Mouse (Mus musculus): ENCODE results near the gene Atmin.

DNA sequence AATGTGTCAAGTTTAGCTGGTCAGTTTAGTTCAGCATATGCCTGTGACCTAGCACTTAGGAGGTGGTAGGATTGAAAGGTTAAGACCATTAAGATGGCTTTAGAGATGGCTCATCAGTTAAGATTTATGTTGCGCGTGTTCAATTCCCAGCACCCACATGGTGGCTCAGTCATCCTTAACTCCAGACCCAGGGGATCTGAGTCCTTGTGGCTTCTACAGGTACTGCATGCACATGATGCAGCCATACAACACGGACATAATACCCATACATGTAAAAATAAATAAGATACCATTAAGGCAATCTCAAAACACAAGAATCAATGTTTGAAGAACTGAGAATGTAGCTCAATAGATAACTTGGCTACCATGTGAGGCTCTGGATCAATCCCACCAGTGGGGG, 46.6 kb downstream of the Atmin start:
- TF ChIP-seq CTCF (IDR thresholded peaks at IDR 0.05; ENCODE audit: insufficient read depth, low read length) (no peak), POLR2A (IDR thresholded peaks at IDR 0.05; ENCODE audit: borderline replicate concordance, extremely low read depth, low read depth, low read length) (no peak)
